In the genomic region with DNA sequence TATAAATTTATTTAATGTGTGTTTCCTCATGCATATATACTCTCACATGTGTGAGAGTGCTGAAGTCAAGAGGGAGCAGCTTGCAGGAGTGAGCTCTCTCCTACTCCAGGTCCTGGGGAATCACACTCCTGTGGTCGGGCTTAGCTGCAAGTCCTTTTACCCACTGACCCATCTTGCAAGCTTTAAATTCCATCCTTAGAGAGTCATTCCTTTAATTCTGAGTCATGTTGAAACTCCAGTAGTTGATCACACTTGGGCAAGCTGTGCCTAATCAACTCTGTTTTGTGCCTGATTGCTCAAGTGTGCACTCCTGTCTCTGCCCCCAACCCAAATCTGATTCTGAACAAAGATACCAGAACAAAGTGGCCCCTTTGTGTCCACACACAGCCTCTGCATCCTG, we compare ENCODE assay signal across 29 mouse cellular contexts.
DNase-seq lines count a peak whose midpoint lies in the region; ATAC-seq and TF ChIP-seq lines count a peak whose summit lies in the region.
"Had no signal": no experiment of that assay in that cellular context is flagged by ENCODE, and none has a peak within 500 bp of the region (broad histone marks: within the 10 kb centered on the region; RNA-seq: fewer than 3 reads in every experiment).

No protein-coding gene starts in this region.

- CTCF ChIA-PET in Patski (lab: Charles Lee) = interaction anchor here (0.9 to 1.8 kb wide), 5 partner anchors 16 to 259 kb away, joined by 3 to 6 read pairs (median 3); no protein-coding TSS in a partner anchor

- H3K36me3 ChIP-seq in lung, postnatal 0 days (ENCODE audit: insufficient read depth, low read length) = no peaks in the 10 kb centered on the region
- no peaks in the 10 kb centered on the region for H3K36me3 ChIP-seq in C2C12 (ENCODE audit: control insufficient read depth, insufficient read depth)
- H3K36me3 ChIP-seq in hindbrain, embryonic 13.5 days = no peaks in the 10 kb centered on the region
- H3K36me3 ChIP-seq: heart, embryonic 15.5 days; hindbrain, embryonic 10.5 days had no signal

- no peak overlapping the region for H3K4me3 ChIP-seq in lung, postnatal 0 days (ENCODE audit: low read depth, low read length)
- H3K4me3 ChIP-seq in C2C12 (ENCODE audit: insufficient read depth, poor library complexity, severe bottlenecking) = no peak overlapping the region
- H3K4me3 ChIP-seq in hindbrain, embryonic 13.5 days = no peak overlapping the region
- H3K4me3 ChIP-seq: gastrocnemius, adult 2 months; heart, embryonic 15.5 days; hindbrain, embryonic 10.5 days had no signal

- H3K4me2 ChIP-seq in lung, postnatal 0 days (replicated peaks; ENCODE audit: low read depth, low read length) = no peak overlapping the region
- no peak overlapping the region for H3K4me2 ChIP-seq in hindbrain, embryonic 13.5 days
- H3K4me2 ChIP-seq: heart, embryonic 11.5 days; heart, embryonic 15.5 days; hindbrain, embryonic 14.5 days had no signal

- H3K4me1 ChIP-seq in lung, postnatal 0 days (ENCODE audit: insufficient read depth, low read depth, low read length) = no peaks in the 10 kb centered on the region
- peaks cover 6% of the 10 kb centered on the region for H3K4me1 ChIP-seq in hindbrain, embryonic 13.5 days (replicated peaks)

- peak; percentile 19; the same call in 1 of the 2 replicates for ATAC-seq in lung, postnatal 0 days
- ATAC-seq in Patski = peak; percentile 88
- no peak for ATAC-seq in hindbrain, embryonic 13.5 days (ENCODE audit: low FRiP score)
- ATAC-seq: activated CD4-positive, CD25-positive, alpha-beta regulatory T cell, adult 4 months; forebrain, embryonic 14.5 days; forebrain, postnatal 0 days; hindbrain, postnatal 0 days; inflammation-experienced regulatory T-cells, adult 6 months had no signal

- 33% methylated on average over 1 of the region's 1 CpGs for WGBS in lung, postnatal 0 days
- 18% methylated on average over 1 of the region's 1 CpGs for WGBS in hindbrain, embryonic 13.5 days

- H3K9me3 ChIP-seq in lung, postnatal 0 days (ENCODE audit: low read length) = no peaks in the 10 kb centered on the region
- no peaks in the 10 kb centered on the region for H3K9me3 ChIP-seq in hindbrain, embryonic 13.5 days
- H3K9me3 ChIP-seq: heart, embryonic 15.5 days had no signal

- no peak overlapping the region for H3K27ac ChIP-seq in lung, postnatal 0 days (ENCODE audit: low read length)
- H3K27ac ChIP-seq in hindbrain, embryonic 13.5 days = no peak overlapping the region
- H3K27ac ChIP-seq: gastrocnemius, adult 2 months; heart, embryonic 15.5 days; hindbrain, embryonic 10.5 days; hindbrain, embryonic 14.5 days; hindbrain, postnatal 0 days had no signal

- H3K79me2 ChIP-seq in C2C12 (ENCODE audit: control insufficient read depth, insufficient read depth) = no peaks in the 10 kb centered on the region

- no peak for TF ChIP-seq CTCF in lung, postnatal 0 days (IDR thresholded peaks at IDR 0.05)
- TF ChIP-seq CTCF in C2C12 (IDR thresholded peaks at IDR 0.05; ENCODE audit: control insufficient read depth, insufficient read depth, insufficient read length) (no peak), Patski (IDR thresholded peaks at IDR 0.05) (no peak)

- in situ Hi-C loops in Patski (cut with MboI; ENCODE audit: low pct_unique_long_range_greater_than_20kb) = loop anchor here (10.0 kb wide), 2 partner anchors 110 to 280 kb away; partner anchors contain the start of genes Ccng2 and Sept11

- TF ChIP-seq EP300 in lung, postnatal 0 days (IDR thresholded peaks at IDR 0.05) = no peak; the same call in 1 of the 2 replicates

- H3ac ChIP-seq in C2C12 (ENCODE audit: control insufficient read depth, insufficient read length, low read depth) = no peak overlapping the region

- H3K79me3 ChIP-seq in C2C12 (ENCODE audit: low read depth) = no peaks in the 10 kb centered on the region

- POLR2A ChIA-PET in Patski (lab: Charles Lee) = no interaction called here

- no peak overlapping the region for H3K9ac ChIP-seq in lung, postnatal 0 days (replicated peaks; ENCODE audit: low read depth)
- H3K9ac ChIP-seq in hindbrain, embryonic 13.5 days = no peak overlapping the region
- H3K9ac ChIP-seq: forebrain, postnatal 0 days; heart, embryonic 15.5 days; hindbrain, embryonic 14.5 days had no signal

- H3K27me3 ChIP-seq in lung, postnatal 0 days (replicated peaks; ENCODE audit: insufficient read depth, low read length) = no peaks in the 10 kb centered on the region
- H3K27me3 ChIP-seq in C2C12 (ENCODE audit: control insufficient read depth, insufficient read depth, insufficient read length) = no peaks in the 10 kb centered on the region
- H3K27me3 ChIP-seq in Patski = no peaks in the 10 kb centered on the region
- no peaks in the 10 kb centered on the region for H3K27me3 ChIP-seq in hindbrain, embryonic 13.5 days
- H3K27me3 ChIP-seq: heart, embryonic 15.5 days had no signal

- DNase-seq in lung, postnatal 0 days (ENCODE audit: low spot score) = peak; percentile 44
- DNase-seq in lung, postnatal 25 days (ENCODE audit: low spot score) = no peak
- peak; percentile 87 for DNase-seq in Patski (ENCODE audit: low read depth, low spot score)
- DNase-seq in embryo, embryonic 10.5 days (ENCODE audit: low spot score) = no peak
- DNase-seq in spleen, adult 12 weeks (ENCODE audit: low spot score) = no peak
- DNase-seq: adrenal gland, adult 8-10 months; adrenal gland, postnatal 25 days; B cell, adult 2 months; cerebellum, adult 11-12 months; cerebellum, adult 8-10 months; cerebellum, postnatal 10 days; cerebellum, postnatal 36 days; forebrain, postnatal 0 days; gastrocnemius, adult 2 months; gastrocnemius, postnatal 14 days; heart, adult 11 months; heart, postnatal 10 days; heart, postnatal 36 days; kidney, adult 11 months had no signal

TF ChIP-seq in C2C12, 6 proteins besides CTCF, POLR2A, EP300 and RAD21:
- TF ChIP-seq MYOD1 (IDR thresholded peaks at IDR 0.05; ENCODE audit: control insufficient read depth, insufficient read length, low read depth) (no peak), MYOG (IDR thresholded peaks at IDR 0.05; ENCODE audit: control insufficient read depth, extremely low read depth, insufficient read length) (no peak), CEBPB (IDR thresholded peaks at IDR 0.05; ENCODE audit: low read depth) (peak; percentile 70), FOSL1 (IDR thresholded peaks at IDR 0.05; ENCODE audit: insufficient read depth, low read length, poor library complexity, severe bottlenecking) (peak; percentile 42), MAX (IDR thresholded peaks at IDR 0.05) (no peak)

Comparison
In these comparisons a context has a peak if more than half of its experiments do, and no peak if none do; other contexts are left out.
1. DNase-seq: peak in lung, postnatal 0 days (single experiment) and Patski (single experiment); none in lung, postnatal 25 days (single experiment), embryo, embryonic 10.5 days (single experiment) and spleen, adult 12 weeks (single experiment).